Mouse (Mus musculus) brain, adult 2 months (tissue): ENCODE data around the gene Trim12a.
"Not testable (repeated sequence)": the region's sequence is repeated elsewhere in the genome, so short reads cannot be mapped to it uniquely, and the experiment has no call there.

Experiments used
- DNase-seq: peaks from one replicate; pipeline ENCODE4 v3.0.0; 2011; ENCODE audit warnings: low read depth, low spot score

The Trim12a gene

GRCm38 (mm10) chr7:104315369-104316080 lies at the start of gene Trim12a:
Trim12a (minus strand) TSS chr7:104315466.
- not testable (repeated sequence) for DNase-seq

- DNase-seq, result no peak
Measured at GRCm38 (mm10) chr7:104353600-104353967, 38.3 kb upstream of the Trim12a start.

- peak; percentile 35 for DNase-seq
Measured at GRCm38 (mm10) chr7:104352717-104353599, 37.7 kb upstream of the Trim12a start, which contains the start of gene Trim12c. Trim12c (minus strand) TSS chr7:104353362.

- not testable (repeated sequence) for DNase-seq
Measured at GRCm38 (mm10) chr7:104348043-104348442, 32.8 kb upstream of the Trim12a start.

GRCm38 (mm10) chr7:104340744-104341143 lies 25.5 kb upstream of the Trim12a start:
- DNase-seq, result not testable (repeated sequence)

GRCm38 (mm10) chr7:104335547-104335946 lies 20.3 kb upstream of the Trim12a start:
- not testable (repeated sequence) for DNase-seq

GRCm38 (mm10) chr7:104329171-104329570 lies 13.9 kb upstream of the Trim12a start, which contains the start of gene Trim34b:
Trim34b (plus strand) TSS chr7:104329471.
- not testable (repeated sequence) for DNase-seq

GRCm38 (mm10) chr7:104322028-104322427 lies 6.8 kb upstream of the Trim12a start:
- no peak for DNase-seq

GRCm38 (mm10) chr7:104314796-104315353 lies 391 bp downstream of the Trim12a start:
- no peak for DNase-seq

GRCm38 (mm10) chr7:104291638-104292400 lies 23.4 kb downstream of the Trim12a start:
- DNase-seq, result no peak

- DNase-seq, result no peak
Measured at GRCm38 (mm10) chr7:104290641-104291040, 24.6 kb downstream of the Trim12a start.

- DNase-seq, result not testable (repeated sequence)
Measured at GRCm38 (mm10) chr7:104287576-104288443, 27.5 kb downstream of the Trim12a start, which contains the start of gene Trim5. Trim5 (minus strand) TSS chr7:104288094.

- DNase-seq, result not testable (repeated sequence)
Measured at GRCm38 (mm10) chr7:104279361-104279760, 35.9 kb downstream of the Trim12a start.

GRCm38 (mm10) chr7:104265335-104265734 lies 49.9 kb downstream of the Trim12a start:
- not testable (repeated sequence) for DNase-seq

GRCm38 (mm10) chr7:104260380-104260779 lies 54.9 kb downstream of the Trim12a start:
- DNase-seq, result not testable (repeated sequence)
